Mouse (Mus musculus) right cerebral cortex, postnatal 25 days (tissue): ENCODE data around the gene Dock3.

ENCODE experiments used
- DNase-seq: peaks from one replicate; pipeline ENCODE4 v3.0.0; 2022

Gene Dock3

DNA sequence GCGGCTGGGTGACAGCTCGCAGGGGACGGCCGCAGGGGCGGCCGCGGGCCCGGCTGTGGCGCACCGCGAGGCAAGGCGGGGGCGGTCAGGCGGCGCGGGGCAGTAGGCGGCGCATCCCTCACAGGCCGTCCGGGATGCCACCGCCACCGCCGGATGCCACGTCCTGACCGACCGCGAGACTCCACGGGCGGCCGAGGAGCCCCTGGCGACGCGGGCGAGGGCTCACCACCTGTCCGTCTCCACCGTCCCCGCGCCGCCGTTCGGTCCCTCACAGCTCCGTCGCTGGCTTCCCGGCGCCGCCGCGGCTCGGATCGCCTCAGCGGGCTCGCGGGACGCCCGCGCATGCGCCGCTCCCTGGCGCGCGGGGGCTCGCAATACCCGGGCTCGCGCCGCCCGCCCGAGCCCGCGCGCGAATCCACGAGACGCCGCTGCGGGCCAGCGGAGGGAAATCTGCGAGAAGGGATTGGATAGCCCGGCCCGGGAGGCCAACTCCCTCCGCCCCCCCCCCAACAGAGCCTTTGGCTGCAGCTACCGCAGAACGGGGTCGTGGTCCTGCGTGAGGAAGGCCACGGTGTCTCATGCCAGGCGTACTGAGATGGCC lies at the start of gene Dock3:
TSS of gene Dock3 (minus strand) at position 371 of the 601 bp plus-strand sequence.
- DNase-seq, result peak; percentile 88

DNA sequence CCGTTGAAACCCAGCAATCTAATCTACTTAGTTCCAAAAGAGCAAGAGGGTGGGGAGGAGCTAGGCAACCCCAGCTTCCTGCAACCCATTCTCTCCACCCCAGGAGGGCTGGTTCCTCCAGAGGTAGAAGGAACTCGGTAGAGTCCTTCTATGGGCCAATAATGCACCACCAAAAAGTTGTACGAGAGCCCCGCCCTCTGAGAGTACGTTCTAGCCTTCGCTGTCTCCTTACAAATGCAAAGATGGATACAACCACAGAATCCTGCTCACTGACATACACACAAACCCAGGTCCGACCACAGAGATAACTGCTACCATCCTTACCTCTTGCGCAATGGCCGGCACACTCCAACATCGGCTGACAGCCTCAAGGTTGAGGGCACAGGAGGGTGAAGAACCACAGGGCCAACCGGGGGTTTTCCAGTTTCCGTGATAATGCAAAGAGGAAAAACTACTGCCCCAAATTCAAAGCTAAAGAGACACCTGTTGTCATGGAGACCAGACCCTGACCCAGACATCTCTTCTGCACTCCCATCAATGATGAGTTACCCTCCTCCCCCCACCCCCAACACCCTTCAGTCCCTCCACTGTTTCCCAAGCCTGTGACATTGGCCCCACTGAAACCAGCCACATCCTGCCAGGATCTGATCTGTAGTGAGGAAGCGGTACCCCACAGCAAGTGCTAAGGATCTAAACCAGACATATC lies 48.8 kb upstream of the Dock3 start:
- no peak for DNase-seq

DNA sequence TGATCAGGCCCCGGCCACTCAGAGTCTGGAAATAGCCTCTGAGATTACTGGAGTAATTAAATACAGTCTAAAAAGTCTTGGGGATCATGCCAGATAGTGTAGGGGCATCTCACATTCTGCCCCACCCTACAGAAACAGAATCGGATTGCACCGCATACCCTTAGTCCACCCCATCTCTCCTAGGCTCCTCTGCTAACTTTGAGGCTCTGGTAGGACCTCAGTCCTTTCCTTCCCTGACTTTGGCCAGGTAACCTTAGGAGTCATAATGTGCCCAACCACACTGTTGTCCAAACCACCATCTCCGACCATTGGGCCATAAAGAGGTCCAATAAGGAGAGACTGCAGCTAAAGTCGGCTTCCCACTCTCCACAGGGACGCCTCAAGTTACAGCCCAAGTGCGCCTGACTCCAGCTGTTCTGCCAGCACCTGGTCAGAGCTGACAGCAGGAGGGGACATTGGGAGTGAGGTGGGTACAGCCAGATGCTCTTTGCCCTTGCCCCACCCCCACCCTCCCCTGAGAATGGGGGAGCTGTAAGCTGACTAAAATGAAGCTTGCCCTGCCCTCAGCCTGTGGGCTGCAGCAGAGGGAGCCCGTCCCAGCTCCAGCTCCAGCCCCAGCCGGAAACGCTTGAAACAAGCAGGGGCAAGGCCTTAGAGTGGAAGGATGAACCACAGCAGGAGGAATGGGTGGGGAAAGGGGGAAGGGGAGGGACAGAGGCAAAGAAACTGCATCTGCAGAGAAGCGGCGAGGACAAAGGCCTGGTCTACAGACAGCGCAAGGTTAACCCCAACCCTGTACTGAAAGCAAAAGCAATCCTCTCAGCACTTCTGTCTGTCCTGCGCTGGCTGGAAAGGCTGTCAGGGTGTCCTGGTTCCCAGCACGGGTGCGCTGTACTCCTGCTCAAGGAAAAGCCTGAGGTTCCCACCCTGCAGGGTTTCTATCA lies 47.9 kb upstream of the Dock3 start:
- no peak for DNase-seq

DNA sequence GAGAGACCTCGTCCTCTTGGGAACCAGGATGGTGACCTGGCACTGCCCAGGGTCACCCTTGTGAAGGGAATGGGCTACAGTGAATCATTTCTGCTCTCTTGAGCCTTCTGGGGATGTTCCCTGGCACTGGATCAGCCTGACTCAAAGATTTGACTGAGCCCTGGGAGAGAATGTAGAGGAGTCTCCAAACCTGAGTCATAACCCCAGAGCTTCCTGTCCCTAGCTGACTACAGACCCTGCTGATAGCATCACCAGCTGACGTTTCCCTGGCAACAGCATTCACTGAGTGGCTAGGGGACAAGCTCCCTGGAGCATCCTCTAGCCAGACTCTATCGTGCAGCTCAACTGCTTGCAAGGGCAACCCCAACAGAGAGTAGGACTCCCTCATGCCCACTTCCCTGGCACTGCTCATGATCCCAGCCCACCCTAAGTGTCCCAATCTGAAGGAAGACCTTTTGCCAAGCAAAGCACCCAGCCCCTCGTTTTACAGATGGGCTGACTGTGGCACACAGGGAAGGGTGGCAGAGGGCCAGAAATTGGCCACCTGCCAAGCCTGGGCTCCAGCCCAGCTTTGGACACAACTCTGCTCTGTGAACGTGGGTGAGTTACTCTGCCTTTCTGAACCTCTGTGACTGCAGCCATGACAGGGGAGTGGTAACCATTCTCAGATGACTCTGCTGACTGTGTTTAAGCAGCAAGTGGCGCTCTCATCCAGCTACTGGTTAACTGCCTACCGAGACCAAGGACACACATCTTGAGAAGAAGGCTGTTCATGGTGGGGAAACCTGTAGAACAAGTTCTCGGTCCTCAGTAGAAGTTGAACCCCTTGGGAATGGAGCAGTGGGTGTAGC lies 47.0 kb upstream of the Dock3 start:
- DNase-seq, result no peak

DNA sequence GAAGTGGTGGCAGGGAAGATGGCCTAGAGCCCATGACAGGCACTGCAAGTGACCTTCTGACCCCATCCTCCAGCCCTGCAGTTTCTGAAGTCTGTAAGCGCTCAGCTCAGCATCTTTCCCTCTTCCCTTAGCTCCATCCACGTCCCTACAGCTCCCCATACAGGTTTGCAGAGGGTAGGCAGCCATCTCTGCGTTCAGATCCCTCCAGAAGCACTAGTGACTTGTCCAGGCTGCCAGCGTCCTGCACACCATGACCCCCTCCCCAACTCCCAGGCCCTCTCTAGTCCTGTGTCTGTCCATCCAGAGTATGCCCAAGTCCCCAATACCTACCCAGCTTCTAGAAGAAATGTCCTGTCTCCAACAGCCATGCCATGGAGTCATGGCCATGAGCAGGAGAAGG lies 46.4 kb upstream of the Dock3 start:
- no peak for DNase-seq

DNA sequence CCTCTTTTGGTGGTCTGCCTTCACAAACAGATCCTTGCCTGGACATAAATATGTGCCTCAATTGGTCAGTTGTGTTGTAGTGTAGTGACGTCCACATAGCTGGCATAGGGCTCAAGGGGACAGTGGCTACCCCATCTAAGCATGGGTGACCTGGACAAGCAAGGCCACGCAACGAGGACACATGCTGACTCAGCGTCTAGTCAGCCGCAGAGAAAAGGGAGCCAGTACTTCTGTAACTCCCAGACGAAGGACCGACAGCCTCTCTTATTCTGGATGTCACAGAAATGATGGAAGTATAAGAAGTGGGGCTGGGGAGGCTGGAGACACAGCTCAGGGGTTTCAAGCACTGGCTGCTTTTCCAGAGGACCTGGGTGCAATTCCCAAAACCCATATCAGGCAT lies 45.9 kb upstream of the Dock3 start:
- no peak for DNase-seq

DNA sequence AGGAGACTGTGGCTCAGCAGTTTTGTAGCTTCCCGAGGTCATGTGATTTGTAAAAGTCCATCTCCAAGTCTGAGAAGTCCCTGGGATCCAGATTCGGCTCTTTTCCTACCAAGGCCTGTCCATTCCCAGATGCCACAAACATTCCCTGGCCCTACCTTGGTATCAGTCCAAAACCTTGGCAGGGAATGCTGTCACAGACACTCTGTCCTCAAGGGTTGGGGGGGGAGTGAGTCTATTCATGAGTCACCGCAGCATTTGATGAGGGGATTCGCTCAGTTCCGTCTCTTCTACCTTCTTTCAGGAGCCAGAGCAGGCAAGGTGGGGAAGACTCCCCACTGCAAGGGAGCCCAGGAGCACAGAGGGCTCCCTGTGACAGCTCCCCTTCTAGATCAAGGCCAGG lies 44.0 kb upstream of the Dock3 start:
- no peak for DNase-seq

DNA sequence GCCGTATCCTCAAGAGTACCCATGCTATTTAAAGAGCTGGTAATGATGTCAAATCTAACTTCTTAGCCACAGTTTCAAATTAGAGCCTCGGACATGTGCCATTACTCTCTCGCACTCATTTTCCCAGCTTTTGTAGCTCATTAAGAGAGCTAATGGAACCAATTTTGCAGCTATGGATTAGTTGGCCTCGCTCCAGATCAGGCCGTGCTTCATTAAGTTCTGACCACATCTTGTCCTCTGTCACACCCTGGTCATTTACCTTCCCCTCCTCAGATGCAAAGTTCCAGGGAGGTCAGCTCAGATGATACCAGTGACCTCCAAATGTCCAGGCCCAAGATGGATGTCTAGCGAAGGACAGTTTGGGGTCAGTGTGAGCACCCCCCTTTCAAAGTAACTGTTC lies 43.0 kb upstream of the Dock3 start:
- no peak for DNase-seq

DNA sequence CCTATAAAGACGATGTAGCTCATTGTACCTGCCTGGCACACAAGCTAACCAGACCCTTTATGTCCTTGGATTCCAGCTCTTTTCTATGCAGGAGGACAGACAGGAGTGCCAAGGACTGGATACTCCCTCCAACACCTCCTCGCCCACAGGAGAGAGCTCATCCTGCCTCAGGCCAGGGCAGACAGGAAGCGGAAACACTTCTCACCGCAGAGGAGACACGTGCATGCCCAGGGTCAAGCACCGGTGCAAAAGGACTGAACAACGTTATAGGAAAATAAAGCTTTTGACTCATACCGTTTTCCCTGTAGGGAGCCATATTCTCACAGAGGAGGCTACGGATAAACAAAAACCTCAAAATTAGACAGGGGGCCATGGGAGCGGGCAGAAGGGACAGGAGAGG lies 41.5 kb upstream of the Dock3 start:
- no peak for DNase-seq

DNA sequence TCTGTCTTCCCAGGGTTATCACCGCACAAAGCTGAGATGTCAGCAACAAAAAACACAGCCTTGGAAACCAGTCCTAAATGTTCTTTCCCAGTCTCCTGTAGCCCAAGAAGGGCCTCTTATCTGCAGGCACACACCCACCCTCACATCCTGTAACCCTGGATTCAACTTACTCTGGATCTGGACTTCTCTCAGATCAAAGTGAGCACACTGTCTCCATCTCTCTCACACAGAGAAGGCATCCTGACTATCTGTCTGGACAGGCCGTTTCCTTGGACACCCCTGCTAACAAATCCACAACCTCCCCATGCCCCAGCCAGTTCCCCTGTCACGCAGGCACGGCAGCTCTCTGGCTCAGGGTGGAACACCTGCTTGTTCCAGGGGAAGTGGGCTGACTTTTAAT lies 40.6 kb upstream of the Dock3 start:
- no peak for DNase-seq

DNA sequence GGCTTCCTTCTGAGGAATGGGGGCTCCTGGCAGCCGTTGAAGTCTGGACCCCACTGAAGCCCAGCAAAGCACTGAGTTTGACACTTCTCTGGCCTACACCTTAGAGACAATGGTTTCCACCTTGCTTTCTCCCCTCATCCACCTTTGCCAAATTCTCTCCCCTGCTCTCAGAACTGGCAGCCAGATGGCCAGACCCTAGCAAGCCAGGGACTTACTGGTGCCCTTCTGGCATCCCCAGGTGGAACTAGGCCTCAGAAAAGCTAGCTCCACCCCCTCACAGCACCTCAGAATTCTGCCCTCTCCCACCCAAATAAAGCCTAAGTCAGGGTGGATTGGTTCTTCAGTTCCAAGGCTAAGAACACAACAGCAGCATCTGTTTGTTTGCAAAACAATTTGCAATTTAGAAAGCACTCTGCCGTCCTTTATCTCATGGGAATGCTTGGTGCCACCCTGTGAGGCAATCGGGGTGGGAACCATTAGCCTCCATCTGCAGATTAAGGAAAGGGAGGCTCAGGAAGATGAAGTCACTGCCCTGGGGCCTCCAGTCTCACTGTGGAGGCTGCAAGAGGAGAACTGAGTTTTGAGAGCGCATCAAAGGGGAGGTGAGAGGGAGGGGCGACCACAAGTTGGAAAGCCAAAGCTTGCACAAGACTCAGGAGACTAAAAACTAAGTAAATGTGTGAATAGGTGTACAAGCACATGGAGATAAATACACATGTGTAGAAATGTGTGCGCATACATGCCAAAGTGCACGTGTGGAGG lies 39.6 kb upstream of the Dock3 start:
- no peak for DNase-seq

DNA sequence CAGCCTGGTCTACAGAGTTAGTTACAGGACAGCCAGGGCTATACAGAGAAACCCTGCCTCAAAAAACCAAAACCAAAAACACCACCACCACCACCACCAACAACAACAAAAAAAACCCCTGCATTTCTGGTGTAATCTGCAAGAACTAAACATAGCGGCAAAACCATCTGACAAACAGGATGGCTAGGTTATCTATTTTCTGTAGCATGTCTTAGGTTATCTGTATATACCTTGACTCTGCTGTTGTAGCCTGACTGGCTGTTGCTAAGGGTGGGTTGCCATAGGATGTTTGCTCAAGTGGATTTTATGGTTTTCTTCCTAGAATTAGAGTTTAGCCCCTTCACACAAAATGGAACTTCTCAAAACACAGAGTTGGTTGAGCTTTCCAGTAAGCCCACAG lies 38.1 kb upstream of the Dock3 start:
- no peak for DNase-seq

DNA sequence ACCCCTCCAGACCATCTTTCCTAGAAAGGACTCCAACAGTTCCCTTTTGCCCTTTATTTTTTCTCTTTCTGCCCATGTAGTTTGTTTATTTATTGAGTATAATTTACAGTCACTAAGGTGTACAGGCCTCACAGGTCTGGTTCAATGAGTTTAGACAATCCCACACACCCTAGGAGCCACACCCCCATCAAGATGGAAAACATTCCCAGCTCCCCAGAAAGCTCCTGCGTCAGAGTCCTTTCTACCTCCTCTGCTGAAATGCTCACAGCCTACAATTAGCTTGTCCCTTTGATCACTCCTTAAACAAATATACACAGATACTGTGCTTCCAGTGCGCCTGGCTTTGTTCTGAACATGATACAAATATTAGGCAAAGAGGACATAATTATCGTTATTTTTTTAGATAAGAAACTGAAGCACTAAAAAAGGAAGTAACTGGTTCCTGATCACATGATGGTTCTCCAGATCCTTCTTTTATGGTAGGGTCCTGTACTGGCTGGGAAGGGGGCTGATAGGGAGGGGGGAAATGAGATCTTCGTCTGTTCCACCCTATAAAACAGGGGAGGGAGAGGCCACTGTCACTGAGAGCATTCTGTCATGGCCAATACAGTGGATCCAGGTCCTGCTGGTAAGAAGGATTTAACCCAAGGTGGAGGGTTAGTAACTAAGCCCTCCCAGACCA lies 36.2 kb upstream of the Dock3 start:
- no peak for DNase-seq

DNA sequence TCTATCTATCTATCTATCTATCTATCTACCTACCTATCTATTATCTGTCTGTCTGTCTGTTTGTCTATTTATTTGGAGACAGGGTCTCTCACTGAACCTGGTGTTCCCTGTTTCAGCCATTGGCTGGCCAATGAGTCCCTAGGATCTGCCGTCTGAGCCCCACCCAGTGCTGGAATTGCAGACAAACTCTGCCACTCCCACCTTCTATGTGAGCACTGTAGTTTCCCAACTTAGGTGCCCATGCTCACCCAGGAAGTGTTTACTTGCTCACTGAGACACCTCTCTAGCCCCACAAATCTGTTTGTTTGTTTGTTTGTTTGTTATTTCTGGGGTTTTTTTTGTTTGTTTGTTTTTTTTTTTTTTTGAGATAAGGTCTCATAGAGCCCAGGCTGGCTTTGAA lies 35.3 kb upstream of the Dock3 start:
- DNase-seq, result no peak

DNA sequence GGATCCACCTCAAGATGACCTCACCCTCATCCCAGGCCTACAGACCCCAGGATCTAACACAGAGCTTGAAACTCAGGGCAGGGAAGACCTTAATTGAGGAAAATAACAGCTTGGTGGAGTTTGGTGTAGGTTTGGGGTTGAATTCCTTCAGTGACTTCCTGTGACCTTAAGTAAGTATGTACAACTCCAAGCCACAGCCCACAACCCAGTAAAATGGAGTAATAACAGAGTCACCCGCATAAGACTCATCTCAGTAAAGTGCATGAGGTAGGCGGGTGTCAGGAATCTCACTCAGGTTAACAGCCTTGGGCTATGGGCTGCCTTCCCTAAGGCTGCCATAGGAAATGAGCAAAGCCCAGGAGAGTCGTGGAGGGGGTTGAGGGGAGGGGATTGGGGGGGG lies 33.0 kb upstream of the Dock3 start:
- no peak for DNase-seq

DNA sequence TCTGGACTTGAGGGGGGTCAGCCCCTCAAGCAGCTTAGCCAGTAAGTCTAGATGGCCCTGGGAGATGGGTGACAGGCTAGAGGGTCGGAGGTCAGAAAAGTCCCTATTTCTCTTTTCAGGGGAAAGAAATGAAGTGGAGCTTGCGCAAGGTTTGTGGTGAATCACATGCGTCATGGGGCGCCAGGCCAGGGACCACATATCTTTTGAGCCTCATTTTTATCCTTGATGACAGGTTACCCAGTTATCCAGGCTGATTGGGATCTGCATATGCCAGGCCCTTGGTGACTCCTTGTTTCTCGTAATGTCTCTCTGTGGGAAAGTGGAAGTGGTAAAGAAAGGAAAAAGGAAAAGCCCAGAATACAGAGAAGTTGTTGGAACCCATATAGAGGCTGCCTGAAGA lies 32.2 kb upstream of the Dock3 start:
- DNase-seq, result no peak

DNA sequence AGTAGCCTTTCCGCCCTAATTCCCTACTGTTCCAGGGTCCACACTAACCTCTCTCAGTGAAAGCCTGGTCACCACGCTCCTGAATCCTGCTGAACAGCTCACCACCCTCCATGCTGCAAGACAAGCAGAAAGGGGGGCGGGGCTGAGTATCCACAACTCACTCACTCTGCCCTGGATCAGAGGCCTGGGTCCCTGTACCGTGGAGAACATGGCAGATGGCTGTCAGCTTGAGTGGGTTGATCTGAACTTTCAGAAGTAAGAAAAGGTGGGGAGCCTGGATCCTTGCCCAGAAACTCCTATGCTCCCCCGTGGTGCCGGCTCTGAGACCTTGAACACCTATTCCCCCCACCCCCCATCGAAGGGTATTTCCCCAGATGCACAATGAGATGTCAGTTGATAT lies 30.7 kb upstream of the Dock3 start:
- DNase-seq, result no peak

DNA sequence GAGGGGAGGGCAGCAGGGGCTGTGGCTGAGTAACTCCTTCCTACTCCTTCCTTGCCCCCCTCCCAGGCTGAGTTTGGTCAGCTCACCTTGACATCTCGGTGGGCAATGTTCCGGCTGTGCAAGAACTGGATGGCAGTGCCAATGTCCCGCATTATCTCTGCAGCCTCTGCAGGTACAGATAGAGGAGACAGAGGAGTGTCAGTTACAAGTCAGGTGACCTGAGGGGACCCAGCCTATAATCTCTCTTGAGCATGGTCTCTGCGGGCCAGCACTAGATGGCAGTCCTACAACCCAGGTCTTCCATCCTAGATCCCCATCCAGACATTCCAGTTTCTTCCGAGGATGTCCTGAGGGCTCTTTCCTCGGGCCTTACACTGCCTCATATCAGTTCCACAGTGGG lies 30.1 kb upstream of the Dock3 start:
- no peak for DNase-seq

DNA sequence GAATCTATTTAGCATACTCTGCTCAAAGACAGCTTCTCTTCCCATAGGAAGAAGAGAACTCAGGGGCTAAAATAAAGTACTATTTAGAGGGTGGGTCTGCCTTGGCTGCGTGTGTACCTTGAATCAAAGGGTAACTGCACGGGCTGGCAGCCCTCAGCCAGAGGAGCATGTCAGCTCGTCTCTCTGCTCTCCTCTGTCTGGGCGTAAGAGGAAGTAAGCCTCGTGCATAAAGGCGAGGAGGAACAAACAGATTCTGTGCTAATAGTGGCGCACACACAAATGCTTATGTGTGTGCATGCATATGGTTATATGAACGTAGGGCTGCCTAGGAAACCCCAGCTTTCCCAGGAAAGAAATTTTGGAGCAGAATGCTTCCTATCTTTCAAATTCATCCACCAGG lies 29.1 kb upstream of the Dock3 start:
- no peak for DNase-seq

DNA sequence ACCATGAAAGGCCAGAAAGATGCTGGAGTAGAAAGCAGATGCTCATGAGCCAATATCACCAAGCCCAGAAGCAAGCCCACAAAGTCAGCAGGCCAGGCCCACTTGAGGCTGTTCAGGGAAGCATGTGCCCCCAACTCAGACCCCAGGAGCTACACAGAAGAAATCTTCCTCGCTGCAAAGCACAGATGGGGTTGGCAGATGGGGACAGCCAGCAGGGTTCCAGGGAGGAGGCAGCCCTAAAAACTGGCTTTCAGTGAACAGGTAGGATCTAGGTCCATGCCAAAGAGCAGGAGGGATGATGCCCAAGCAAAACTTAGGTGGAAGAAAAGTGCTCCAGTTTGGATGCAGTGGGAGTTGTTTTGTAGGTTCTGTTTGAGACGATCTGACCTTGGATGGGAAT lies 28.7 kb upstream of the Dock3 start:
- no peak for DNase-seq

DNA sequence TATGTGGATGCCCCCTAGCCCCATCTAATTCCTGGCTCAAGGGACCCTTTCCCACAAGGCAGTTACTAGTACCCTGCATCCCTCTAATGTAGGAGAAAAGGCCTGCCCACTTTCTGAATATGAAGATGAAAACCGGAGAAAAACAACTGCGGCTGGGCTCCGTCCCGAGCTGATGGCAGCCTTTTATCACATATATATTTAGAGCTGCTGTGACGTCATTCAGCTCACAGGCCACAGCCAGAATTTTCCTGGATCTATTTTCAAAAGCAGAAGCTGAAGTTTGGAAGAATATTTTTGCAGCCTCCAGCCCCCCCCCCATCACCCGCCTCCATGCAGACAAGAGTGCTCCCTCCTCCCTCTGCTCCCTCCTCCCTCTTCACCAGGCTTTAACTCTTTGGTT lies 27.9 kb upstream of the Dock3 start:
- DNase-seq, result peak; percentile 72

DNA sequence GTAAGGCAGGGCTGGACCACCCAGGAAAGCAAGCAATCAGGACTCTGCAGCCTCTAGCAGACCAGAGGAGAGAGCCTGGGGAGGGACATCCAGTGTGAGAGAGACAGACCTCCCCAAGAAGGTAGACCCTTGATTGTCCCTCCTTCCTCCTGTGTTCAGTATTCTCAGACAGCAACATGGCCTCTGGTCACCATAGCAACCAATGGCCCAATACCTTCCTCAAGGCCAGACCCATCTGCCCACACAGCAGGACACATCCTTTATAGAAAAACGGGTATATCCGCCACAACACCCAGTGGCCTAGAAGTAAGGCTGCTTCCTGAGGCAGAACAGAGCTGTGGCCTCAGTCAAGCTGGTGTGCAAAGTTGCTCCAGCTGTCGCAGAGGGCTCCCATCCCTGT lies 23.9 kb upstream of the Dock3 start:
- DNase-seq, result no peak
